Mouse (Mus musculus): ENCODE measurements around the gene T2. TPM values are rescaled to one million over a fixed set of nuclear protein-coding genes. Genes with fewer than 3 reads are reported as not detected.

The T2 gene
- polyA plus RNA-seq, 1 experiment from 2014 or later: 0.35 TPM

DNA sequence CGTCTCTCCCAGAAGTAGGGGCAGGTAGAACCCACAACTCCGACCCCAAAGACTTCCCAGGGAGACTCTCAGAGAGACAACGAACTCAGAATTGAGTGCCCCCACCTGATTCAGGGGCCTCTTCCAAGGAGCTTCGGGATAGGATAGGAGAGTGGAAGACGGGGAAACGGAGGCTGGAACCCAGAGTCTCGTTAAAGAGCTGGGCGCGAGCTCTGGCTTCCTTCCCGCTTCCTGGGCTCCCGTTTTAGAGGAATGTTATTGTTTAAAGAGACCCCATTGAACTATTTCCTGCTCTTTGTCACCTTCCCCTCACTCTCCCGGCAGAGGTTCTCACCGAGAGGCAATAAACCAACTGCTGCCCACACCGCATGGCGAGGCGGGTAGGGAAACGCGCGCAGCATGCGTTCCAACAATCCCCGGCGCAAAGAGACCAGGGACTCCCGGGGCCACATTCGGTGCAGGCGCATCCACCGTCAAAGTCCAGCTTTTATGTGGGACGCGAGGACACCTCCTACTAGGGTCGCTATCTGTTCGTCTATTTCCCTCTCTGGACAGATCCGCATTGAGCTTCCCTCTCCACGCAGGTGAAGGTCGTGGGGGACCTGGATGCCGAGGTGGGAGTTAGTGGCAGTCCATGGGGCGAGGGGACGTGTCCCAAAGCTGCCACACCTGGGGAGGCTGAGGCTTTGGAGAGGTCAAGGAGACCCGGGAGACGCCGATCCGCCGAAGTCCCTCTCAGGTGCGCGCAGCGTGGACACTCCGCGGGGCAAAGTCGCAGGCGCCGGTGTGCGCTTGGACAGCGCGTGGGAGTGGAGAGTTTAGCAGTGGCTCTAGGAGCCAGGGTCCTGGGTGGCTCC is 77.6 kb downstream of the T2 start:
- DNase-seq (ENCODE audit: extremely low spot score, low spot score): peak; percentile 18
- Histone ChIP-seq H3K27ac (no peak overlapping the region), H3K36me3 (replicated peaks) (no peaks in the 10 kb centered on the region), H3K4me3 (peak overlapping the region; percentile 43), H3K4me1 (peaks cover 38% of the 10 kb centered on the region), H3K9me3 (no peaks in the 10 kb centered on the region), H3K27me3 (ENCODE audit: poor library complexity, severe bottlenecking) (peaks cover 100% of the 10 kb centered on the region)
- WGBS: under 1% methylated on average over 52 of the region's 52 CpGs

DNA sequence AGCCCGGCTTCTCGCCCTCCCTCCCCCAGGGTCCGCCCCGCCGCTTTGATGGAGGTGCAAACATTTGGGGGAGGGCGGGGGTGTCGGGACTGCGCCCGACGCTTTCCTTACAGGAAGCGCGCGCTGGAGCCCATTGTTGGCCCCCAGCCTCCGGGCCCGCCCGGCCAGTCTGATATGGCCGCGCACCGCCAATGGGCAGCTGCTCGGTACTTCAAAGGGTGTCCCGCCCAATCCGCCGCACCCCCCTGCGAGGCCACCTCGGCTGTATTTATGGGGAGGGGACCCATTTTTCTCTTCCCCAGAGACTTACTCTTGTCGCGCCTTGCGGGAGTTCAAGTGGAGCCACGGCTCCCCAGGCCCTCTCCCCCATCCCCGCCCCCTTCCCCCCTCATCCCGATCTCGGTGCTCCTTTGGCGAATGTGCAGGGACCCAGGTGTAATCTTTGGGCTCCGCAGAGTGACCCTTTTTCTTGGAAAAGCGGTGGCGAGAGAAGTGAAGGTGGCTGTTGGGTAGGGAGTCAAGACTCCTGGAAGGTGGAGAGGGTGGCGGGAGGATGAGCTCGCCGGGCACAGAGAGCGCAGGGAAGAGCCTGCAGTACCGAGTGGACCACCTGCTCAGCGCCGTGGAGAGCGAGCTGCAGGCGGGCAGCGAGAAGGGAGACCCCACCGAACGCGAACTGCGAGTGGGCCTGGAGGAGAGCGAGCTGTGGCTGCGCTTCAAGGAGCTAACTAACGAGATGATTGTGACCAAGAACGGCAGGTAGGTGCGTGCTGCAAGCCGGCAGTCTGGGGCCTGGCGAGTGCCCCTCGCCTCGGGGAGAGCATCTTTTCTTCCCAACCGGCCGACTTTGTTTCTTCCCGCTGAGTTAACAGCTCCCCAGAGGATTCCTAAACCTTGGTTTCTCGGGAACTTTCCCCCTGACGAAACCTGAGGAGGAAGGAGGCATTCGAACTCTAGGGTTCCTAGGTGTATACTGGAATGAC is 78.5 kb downstream of the T2 start, which contains the start of gene T:
TSS of gene T (plus strand) at position 446 of the 983 bp plus-strand sequence.
- peaks cover 36% of the 10 kb centered on the region for H3K4me1 ChIP-seq
- peak; percentile 23 for DNase-seq (ENCODE audit: extremely low spot score, low spot score)
- H3K27me3 ChIP-seq (ENCODE audit: poor library complexity, severe bottlenecking): peaks cover 100% of the 10 kb centered on the region
- under 1% methylated on average over 65 of the region's 65 CpGs for WGBS
- no peaks in the 10 kb centered on the region for H3K36me3 ChIP-seq (replicated peaks)
- no peak within 1 kb of the TSS for H3K27ac ChIP-seq
- H3K9me3 ChIP-seq: no peaks in the 10 kb centered on the region
- peak within 1 kb of the TSS; percentile 43 for H3K4me3 ChIP-seq

DNA sequence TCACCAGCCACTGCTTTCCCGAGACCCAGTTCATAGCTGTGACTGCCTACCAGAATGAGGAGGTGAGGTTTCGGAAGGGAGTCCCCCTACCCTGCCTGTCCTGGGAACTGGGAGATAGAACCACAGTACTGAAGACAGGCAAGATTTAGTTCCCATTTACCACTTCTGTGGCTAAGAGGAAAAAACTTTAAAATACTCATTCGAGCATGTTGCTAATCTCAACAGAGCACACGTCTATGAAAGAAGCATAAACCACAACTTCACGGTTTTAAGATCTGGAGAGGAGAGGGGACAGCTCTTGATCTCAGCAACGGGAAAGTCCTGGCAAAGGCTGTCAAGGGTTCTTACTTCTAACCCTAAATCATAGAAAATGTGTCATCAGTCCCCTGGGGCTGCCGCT is 80.4 kb downstream of the T2 start:
- Histone ChIP-seq H3K4me1 (peaks cover 23% of the 10 kb centered on the region), H3K27me3 (ENCODE audit: poor library complexity, severe bottlenecking) (peaks cover 100% of the 10 kb centered on the region), H3K27ac (no peak overlapping the region), H3K4me3 (no peak overlapping the region), H3K36me3 (replicated peaks) (no peaks in the 10 kb centered on the region), H3K9me3 (no peaks in the 10 kb centered on the region)
- no peak for DNase-seq (ENCODE audit: extremely low spot score, low spot score)
- WGBS: 10% methylated on average over 7 of the region's 7 CpGs

- Histone ChIP-seq H3K4me1 (no peaks in the 10 kb centered on the region), H3K36me3 (replicated peaks) (no peaks in the 10 kb centered on the region), H3K27me3 (ENCODE audit: poor library complexity, severe bottlenecking) (peaks cover 26% of the 10 kb centered on the region), H3K27ac (no peak overlapping the region), H3K9me3 (no peaks in the 10 kb centered on the region), H3K4me3 (no peak overlapping the region)
- DNase-seq (ENCODE audit: extremely low spot score, low spot score): no peak
- 63% methylated on average over 3 of the region's 3 CpGs for WGBS
These were observed 88.3 kb downstream of the T2 start for GRCm38 (mm10) chr17:8444062-8444461.

GRCm38 (mm10) chr17:8447676-8448192 is 91.9 kb downstream of the T2 start:
- H3K9me3 ChIP-seq: no peaks in the 10 kb centered on the region
- H3K4me3 ChIP-seq: no peak overlapping the region
- no peaks in the 10 kb centered on the region for H3K4me1 ChIP-seq
- no peaks in the 10 kb centered on the region for H3K36me3 ChIP-seq (replicated peaks)
- no peak for DNase-seq (ENCODE audit: extremely low spot score, low spot score)
- H3K27ac ChIP-seq: no peak overlapping the region
- 55% methylated on average over 9 of the region's 9 CpGs for WGBS
- H3K27me3 ChIP-seq (ENCODE audit: poor library complexity, severe bottlenecking): 0 out of 2 replicates have a peak, but pooled peaks cover 4% of the 10 kb centered on the region

GRCm38 (mm10) chr17:8448324-8448723 is 92.5 kb downstream of the T2 start:
- H3K4me3 ChIP-seq: no peak overlapping the region
- H3K27me3 ChIP-seq (ENCODE audit: poor library complexity, severe bottlenecking): no peaks in the 10 kb centered on the region
- H3K27ac ChIP-seq: no peak overlapping the region
- 71% methylated on average over 3 of the region's 3 CpGs for WGBS
- no peak for DNase-seq (ENCODE audit: extremely low spot score, low spot score)
- H3K36me3 ChIP-seq (replicated peaks): no peaks in the 10 kb centered on the region
- no peaks in the 10 kb centered on the region for H3K4me1 ChIP-seq
- no peaks in the 10 kb centered on the region for H3K9me3 ChIP-seq

DNA sequence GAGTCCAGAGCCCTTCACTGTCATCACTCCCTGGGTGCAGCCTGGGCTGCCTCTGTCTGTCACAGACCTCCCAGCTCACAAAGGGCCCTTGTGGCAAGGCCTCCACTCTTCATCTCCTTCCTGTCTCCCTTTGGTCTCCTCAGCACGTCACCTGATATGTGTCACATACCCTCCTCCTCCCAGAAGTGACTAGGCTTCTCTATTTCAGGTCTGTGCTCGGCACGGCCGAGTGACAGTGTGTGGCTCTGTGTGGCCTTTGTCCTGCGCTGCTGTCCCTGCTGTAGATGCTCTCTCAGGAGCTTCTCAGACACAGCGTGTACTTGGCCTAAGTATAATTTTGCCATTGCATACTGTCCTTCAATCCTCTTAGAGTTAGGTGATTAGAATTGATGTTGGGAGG is 99.4 kb downstream of the T2 start:
- Histone ChIP-seq H3K27me3 (ENCODE audit: poor library complexity, severe bottlenecking) (peaks cover 4% of the 10 kb centered on the region; the same call in 1 of the 2 replicates), H3K4me1 (0 out of 2 replicates have a peak, but pooled peaks cover 4% of the 10 kb centered on the region), H3K36me3 (replicated peaks) (no peaks in the 10 kb centered on the region), H3K27ac (no peak overlapping the region), H3K4me3 (no peak overlapping the region), H3K9me3 (no peaks in the 10 kb centered on the region)
- WGBS: 68% methylated on average over 6 of the region's 6 CpGs
- no peak for DNase-seq (ENCODE audit: extremely low spot score, low spot score)

DNA sequence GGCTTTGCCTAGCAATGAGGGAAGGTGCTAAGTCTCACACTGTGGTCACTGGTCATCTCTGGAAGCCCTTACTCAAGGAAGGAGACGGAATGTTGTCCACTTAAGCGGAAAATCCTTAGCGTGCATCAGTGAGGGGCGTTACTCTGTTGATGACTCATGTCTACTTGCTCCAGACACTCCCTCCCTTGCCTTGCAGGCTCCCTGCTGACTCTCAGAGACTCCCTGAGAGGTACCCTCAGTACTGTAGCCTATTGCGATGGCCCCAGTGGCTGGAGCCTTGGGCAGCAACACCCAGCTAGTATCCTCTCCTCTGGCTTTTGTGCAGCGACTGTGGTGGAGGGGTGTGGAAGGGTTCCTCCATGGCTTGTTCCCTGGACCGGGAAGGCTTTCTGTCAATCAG is 99.8 kb downstream of the T2 start:
- Histone ChIP-seq H3K4me1 (0 out of 2 replicates have a peak, but pooled peaks cover 4% of the 10 kb centered on the region), H3K36me3 (replicated peaks) (no peaks in the 10 kb centered on the region), H3K27ac (no peak overlapping the region), H3K9me3 (no peaks in the 10 kb centered on the region), H3K27me3 (ENCODE audit: poor library complexity, severe bottlenecking) (peaks cover 4% of the 10 kb centered on the region; the same call in 1 of the 2 replicates), H3K4me3 (no peak overlapping the region)
- DNase-seq (ENCODE audit: extremely low spot score, low spot score): no peak
- WGBS: 73% methylated on average over 7 of the region's 7 CpGs

GRCm38 (mm10) chr17:8456856-8457460 is 101.2 kb downstream of the T2 start:
- Histone ChIP-seq H3K9me3 (no peaks in the 10 kb centered on the region), H3K27ac (no peak overlapping the region), H3K4me1 (0 out of 2 replicates have a peak, but pooled peaks cover 4% of the 10 kb centered on the region), H3K4me3 (no peak overlapping the region), H3K27me3 (ENCODE audit: poor library complexity, severe bottlenecking) (peaks cover 4% of the 10 kb centered on the region; the same call in 1 of the 2 replicates), H3K36me3 (replicated peaks) (no peaks in the 10 kb centered on the region)
- WGBS: 66% methylated on average over 9 of the region's 9 CpGs
- DNase-seq (ENCODE audit: extremely low spot score, low spot score): no peak

DNA sequence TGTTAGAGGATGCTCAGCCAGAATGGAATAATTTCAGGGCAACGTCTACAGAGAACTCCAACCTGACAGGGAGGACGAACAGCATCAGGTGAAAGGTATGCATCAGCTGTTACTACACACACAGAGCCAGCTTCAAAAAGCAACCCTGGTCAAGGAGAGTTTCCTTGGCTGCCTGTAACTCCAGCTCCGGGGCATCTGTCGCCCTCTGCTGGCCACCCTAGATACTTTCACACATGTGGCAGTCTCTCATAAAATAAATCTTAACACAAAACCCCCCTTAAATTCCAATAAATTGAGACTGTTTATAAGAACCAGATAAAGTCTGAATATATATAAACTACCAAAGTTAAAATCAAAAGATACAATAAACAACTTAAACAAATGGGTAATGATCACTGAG is 105.8 kb downstream of the T2 start:
- no peaks in the 10 kb centered on the region for H3K9me3 ChIP-seq
- H3K4me1 ChIP-seq: peaks cover 7% of the 10 kb centered on the region; the same call in 1 of the 2 replicates
- peaks cover 22% of the 10 kb centered on the region; the same call in 1 of the 2 replicates for H3K27me3 ChIP-seq (ENCODE audit: poor library complexity, severe bottlenecking)
- no peaks in the 10 kb centered on the region for H3K36me3 ChIP-seq (replicated peaks)
- peak; percentile 23 for DNase-seq (ENCODE audit: extremely low spot score, low spot score)
- WGBS: 10% methylated on average over 4 of the region's 4 CpGs
- H3K27ac ChIP-seq: no peak overlapping the region
- no peak overlapping the region for H3K4me3 ChIP-seq

DNA sequence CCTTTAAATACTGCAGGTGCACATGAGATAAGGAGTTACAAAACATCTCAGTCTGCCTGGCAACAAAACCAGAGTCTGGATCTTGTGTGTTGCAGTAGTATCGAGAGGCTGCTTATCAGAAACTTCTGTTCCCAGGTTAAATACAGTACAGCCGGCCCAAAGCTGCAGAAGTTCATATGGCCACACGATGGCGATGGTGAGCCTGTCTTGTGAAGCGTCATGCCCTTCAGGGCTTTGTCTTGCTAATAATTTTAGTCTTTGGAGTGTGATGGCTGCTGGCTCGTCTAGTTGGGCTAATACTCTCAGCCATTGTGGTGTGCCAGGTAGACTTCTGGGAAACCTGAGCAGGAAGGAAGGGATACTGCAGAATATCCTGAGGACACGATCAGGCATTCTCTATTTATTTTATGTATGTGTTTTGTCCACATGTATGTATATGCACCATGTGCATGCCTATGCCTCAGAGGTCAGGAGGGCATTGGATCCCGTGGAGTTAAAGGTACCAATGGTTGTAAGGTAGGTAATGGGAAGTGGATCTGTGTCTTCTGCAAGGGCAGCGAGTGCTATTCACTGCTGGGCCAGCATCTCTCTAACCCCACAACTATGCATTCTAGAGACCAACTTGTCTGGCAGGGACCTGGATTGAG is 107.8 kb downstream of the T2 start:
- Histone ChIP-seq H3K36me3 (replicated peaks) (no peaks in the 10 kb centered on the region), H3K27me3 (ENCODE audit: poor library complexity, severe bottlenecking) (peaks cover 41% of the 10 kb centered on the region), H3K4me3 (no peak overlapping the region), H3K4me1 (peaks cover 8% of the 10 kb centered on the region; the same call in 1 of the 2 replicates), H3K9me3 (no peaks in the 10 kb centered on the region), H3K27ac (no peak overlapping the region)
- WGBS: 32% methylated on average over 9 of the region's 9 CpGs
- peak; percentile 70 for DNase-seq (ENCODE audit: extremely low spot score, low spot score)
